Mouse (Mus musculus): Measurements from ENCODE around the gene Phlpp1.

DNA sequence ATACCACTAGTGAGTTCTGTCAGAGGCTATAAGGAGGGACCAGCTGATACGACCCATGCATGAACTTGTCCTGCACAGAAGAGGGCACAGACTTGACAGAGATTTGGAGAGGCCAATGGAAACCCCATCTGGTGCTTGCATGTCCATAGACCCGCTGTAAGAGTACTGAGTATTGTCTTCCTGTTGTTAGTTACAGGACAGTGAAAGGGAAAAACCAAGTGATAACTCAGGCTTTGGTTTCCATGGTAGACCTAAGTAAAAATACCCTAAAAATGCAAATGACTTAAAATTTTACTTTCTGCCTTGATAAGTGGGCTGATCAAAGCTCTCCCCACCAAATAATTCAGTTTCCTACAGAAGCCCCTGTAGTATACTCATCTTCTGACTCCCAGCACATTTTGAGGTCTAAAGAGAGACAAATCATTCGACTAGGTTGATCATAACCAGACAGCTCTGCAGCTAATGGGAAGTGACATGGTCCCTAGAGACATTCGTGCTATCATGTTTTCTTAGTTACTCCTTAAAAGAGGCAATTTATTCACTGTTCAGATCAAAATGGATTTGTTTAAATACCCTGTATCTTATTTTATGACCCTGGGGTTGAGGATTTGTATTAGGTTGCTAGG, 25.9 kb upstream of the Phlpp1 start:
- no peak for TF ChIP-seq POLR2A (IDR thresholded peaks at IDR 0.05; ENCODE audit: borderline replicate concordance, extremely low read depth, insufficient read depth, insufficient read length, poor library complexity, severe bottlenecking)
- no peak for TF ChIP-seq CTCF (IDR thresholded peaks at IDR 0.05; ENCODE audit: borderline replicate concordance, extremely low read depth, insufficient read depth, insufficient read length)

Data from brain, embryonic 14.5 days (tissue).